Mouse (Mus musculus) heart, postnatal 4 days (tissue): ENCODE measurements around the gene Slc22a1. TPM values are rescaled to one million over a fixed set of nuclear protein-coding genes. Genes with fewer than 3 reads are reported as not detected.

Experiments
- DNase-seq: peaks from one replicate; pipeline ENCODE4 v3.0.0; 2021
- total RNA-seq, 2 experiments: library from RNA; stranded (reverse); gene quantifications; 2 replicates each; pipeline ENCODE4 v1.2.3; 2021

Gene Slc22a1
- total RNA-seq, 2 experiments from 2014 or later = 10.3 to 13.9 TPM

- DNase-seq = no peak
Measured at GRCm38 (mm10) chr17:12630976-12631730, 44.5 kb downstream of the Slc22a1 start.

GRCm38 (mm10) chr17:12627983-12628382, 47.6 kb downstream of the Slc22a1 start:
- DNase-seq = no peak

GRCm38 (mm10) chr17:12619641-12620040, 56.0 kb downstream of the Slc22a1 start:
- DNase-seq = no peak

GRCm38 (mm10) chr17:12615429-12615828, 60.2 kb downstream of the Slc22a1 start:
- no peak for DNase-seq

GRCm38 (mm10) chr17:12614511-12615385, 60.9 kb downstream of the Slc22a1 start:
- DNase-seq = no peak

GRCm38 (mm10) chr17:12607202-12607601, 68.4 kb downstream of the Slc22a1 start:
- DNase-seq = no peak

GRCm38 (mm10) chr17:12606634-12607033, 69.0 kb downstream of the Slc22a1 start:
- no peak for DNase-seq

Other genes with a start within 250 kb of the Slc22a1 start
- gene Slc22a3, start 168.1 kb downstream of the Slc22a1 start, total RNA-seq = 1 to 10 TPM in 1 of 2 experiments, under 1 TPM in 1; 0.86 to 1.2 TPM
- not detected for gene Slc22a2, start 91.7 kb downstream of the Slc22a1 start, total RNA-seq
- 100 to 1,000 TPM; 318 TPM for gene Igf2r, start 93.8 kb upstream of the Slc22a1 start, total RNA-seq
- gene Mas1, start 192.3 kb upstream of the Slc22a1 start, total RNA-seq = under 1 TPM; 0.34 to 0.41 TPM
- under 1 TPM; 0.36 to 0.95 TPM for gene Mrgprh, start 200.2 kb upstream of the Slc22a1 start, total RNA-seq
- 1 to 10 TPM; 1.5 to 1.8 TPM for gene Pnldc1, start 234.4 kb upstream of the Slc22a1 start, total RNA-seq
- 100 to 1,000 TPM; 292 to 296 TPM for gene Tcp1, start 239.9 kb upstream of the Slc22a1 start, total RNA-seq
- 100 to 1,000 TPM; 162 to 168 TPM for gene Mrpl18, start 240.5 kb upstream of the Slc22a1 start, total RNA-seq